Mouse (Mus musculus) limb, embryonic 12.5 days (tissue): ENCODE data around the gene Iqch. TPM values are rescaled to one million over a fixed set of nuclear protein-coding genes. Genes with fewer than 3 reads are reported as not detected.

ENCODE experiments used
- ATAC-seq: fragments of 200-750 bp; cut with Nextera tagmentation; 2 replicates; pipeline ENCODE4 v1.8.0; 2017; ENCODE audit warnings: low read depth, moderate TSS enrichment; ENCODE audit not compliant: insufficient number of reproducible peaks, insufficient read depth, low FRiP score, low TSS enrichment
- H3K27ac ChIP-seq: fragments of 300-500 bp; sonication (generic); 2 replicates; pipeline ENCODE4 v1.5.1; 2016; ENCODE audit warnings: mild to moderate bottlenecking, moderate library complexity
- H3K27me3 ChIP-seq: fragments of 300-500 bp; sonication (generic); 2 replicates; pipeline ENCODE4 v1.6.1; 2016; ENCODE audit warnings: mild to moderate bottlenecking, moderate library complexity
- H3K36me3 ChIP-seq: fragments of 300-500 bp; sonication (generic); 2 replicates; pipeline ENCODE4 v1.6.1; 2016; ENCODE audit warnings: mild to moderate bottlenecking, moderate library complexity
- H3K4me1 ChIP-seq: fragments of 300-500 bp; sonication (generic); replicated peaks from 2 replicates; pipeline ENCODE4 v1.6.1; 2016
- H3K4me2 ChIP-seq: fragments of 300-500 bp; sonication (generic); 2 replicates; pipeline ENCODE4 v1.6.1; 2016; ENCODE audit warnings: mild to moderate bottlenecking, moderate library complexity
- H3K4me3 ChIP-seq: fragments of 300-500 bp; sonication (generic); replicated peaks from 2 replicates; pipeline ENCODE4 v1.5.1; 2016; ENCODE audit warnings: mild to moderate bottlenecking
- H3K9ac ChIP-seq: fragments of 300-500 bp; sonication (generic); replicated peaks from 2 replicates; pipeline ENCODE4 v1.6.1; 2016; ENCODE audit warnings: mild to moderate bottlenecking, moderate library complexity
- H3K9me3 ChIP-seq: fragments of 300-500 bp; sonication (generic); 2 replicates; pipeline ENCODE4 v1.6.1; 2016; ENCODE audit warnings: mild to moderate bottlenecking, moderate library complexity
- WGBS: fragments of 180-500 bp; shearing (Covaris S2); methylation state at CpG from one replicate; pipeline ENCODE4 v1.1.7; 2016; 5-methylcytosine and 5-hydroxymethylcytosine counted together
- polyA plus RNA-seq: library from polyadenylated mRNA; unstranded; fragments of >200 nt; fragmentation: Nextera tagmentation; extraction: Ambion mirVana; gene quantifications from 2 replicates; pipeline ENCODE4 v1.2.1, GENCODE M21; 2016

Gene Iqch
- polyA plus RNA-seq, 1 experiment from 2014 or later: 0.34 TPM

GRCm38 (mm10) chr9:63372541-63372940 is 229.8 kb downstream of the Iqch start:
- Histone ChIP-seq H3K9me3 (no peaks in the 10 kb centered on the region), H3K27me3 (no peaks in the 10 kb centered on the region), H3K4me2 (no peak overlapping the region), H3K4me3 (no peak overlapping the region), H3K4me1 (peaks cover 19% of the 10 kb centered on the region), H3K27ac (no peak overlapping the region), H3K9ac (no peak overlapping the region), H3K36me3 (peaks cover 53% of the 10 kb centered on the region)
- no peak for ATAC-seq
- 74% methylated on average over 8 of the region's 8 CpGs for WGBS

Other genes with a start within 250 kb of the Iqch start
- 40.6 and 44.5 TPM in 2 replicates for gene Map2k5, start 224.6 kb downstream of the Iqch start, polyA plus RNA-seq
- 41.6 and 45.0 TPM in 2 replicates for gene 2300009A05Rik, start 203.2 kb downstream of the Iqch start, polyA plus RNA-seq
- gene Aagab, start 167 bp upstream of the Iqch start, polyA plus RNA-seq: 29.5 and 30.1 TPM in 2 replicates
- gene Smad3, start 155.5 kb upstream of the Iqch start, polyA plus RNA-seq: 39.9 and 43.4 TPM in 2 replicates